Mouse (Mus musculus) midbrain, embryonic 14.5 days (tissue): ENCODE results near the gene Myo5c. TPM values are rescaled to one million over a fixed set of nuclear protein-coding genes. Genes with fewer than 3 reads are reported as not detected.
A peak's percentile ranks its signal among the peaks of the same experiment; 100 is the strongest.

Experiments used
- ATAC-seq: fragments of 200-750 bp; cut with Nextera tagmentation; 2 replicates; pipeline ENCODE4 v1.8.0; 2017; ENCODE audit warnings: moderate number of reproducible peaks, moderate library complexity; ENCODE audit not compliant: low FRiP score, low TSS enrichment
- DNase-seq: peaks from one replicate; pipeline ENCODE4 v3.0.0-alpha.2; 2015
- H3K27ac ChIP-seq: fragments of 300-500 bp; sonication (generic); replicated peaks from 2 replicates; pipeline ENCODE4 v1.5.1; 2014; ENCODE audit warnings: mild to moderate bottlenecking, low read depth, low read length, moderate library complexity
- H3K27me3 ChIP-seq: fragments of 300-500 bp; sonication (generic); 2 replicates; pipeline ENCODE4 v1.6.1; 2014; ENCODE audit warnings: low read length, control low read depth, mixed read lengths; ENCODE audit not compliant: control insufficient read depth, insufficient read depth
- H3K36me3 ChIP-seq: fragments of 300-500 bp; sonication (generic); 2 replicates; pipeline ENCODE4 v1.6.1; 2014; ENCODE audit warnings: low read length, control low read depth; ENCODE audit not compliant: control insufficient read depth, insufficient read depth
- H3K4me1 ChIP-seq: fragments of 300-500 bp; sonication (generic); 2 replicates; pipeline ENCODE4 v1.6.1; 2014; ENCODE audit warnings: mild to moderate bottlenecking, antibody characterized with exemption, low read length, control low read depth; ENCODE audit not compliant: control insufficient read depth, insufficient read depth
- H3K4me2 ChIP-seq: fragments of 300-500 bp; sonication (generic); 2 replicates; pipeline ENCODE4 v1.6.1; 2014; ENCODE audit warnings: mild to moderate bottlenecking, low read length, moderate library complexity
- H3K4me3 ChIP-seq: fragments of 300-500 bp; sonication (generic); replicated peaks from 2 replicates; pipeline ENCODE4 v1.5.1; 2014; ENCODE audit warnings: low read depth, low read length
- H3K9ac ChIP-seq: fragments of 300-500 bp; sonication (generic); replicated peaks from 2 replicates; pipeline ENCODE4 v1.6.1; 2014; ENCODE audit warnings: mild to moderate bottlenecking, low read length, moderate library complexity
- H3K9me3 ChIP-seq: fragments of 300-500 bp; sonication (generic); 2 replicates; pipeline ENCODE4 v1.6.1; 2016; ENCODE audit warnings: low read length, control low read depth, mixed read lengths; ENCODE audit not compliant: control insufficient read depth
- WGBS: fragments of 180-500 bp; shearing (Covaris S2); extraction: QIAGEN DNeasy Blood & Tissue Kit; methylation state at CpG from one replicate; pipeline ENCODE4 v1.1.7; 2014; 5-methylcytosine and 5-hydroxymethylcytosine counted together
- polyA plus RNA-seq: library from polyadenylated mRNA; unstranded; fragments of >200 nt; fragmentation: Nextera tagmentation; extraction: Ambion mirVana; gene quantifications from 2 replicates; pipeline ENCODE4 v1.2.1, GENCODE M21; 2014

Myo5c gene
- polyA plus RNA-seq, 1 experiment from 2014 or later: 0.64 TPM

GRCm38 (mm10) chr9:75304286-75304685 lies 72.5 kb downstream of the Myo5c start:
- Histone ChIP-seq H3K4me2 (no peak overlapping the region), H3K9me3 (no peaks in the 10 kb centered on the region), H3K27ac (no peak overlapping the region), H3K9ac (no peak overlapping the region), H3K4me1 (no peaks in the 10 kb centered on the region), H3K36me3 (no peaks in the 10 kb centered on the region), H3K4me3 (no peak overlapping the region), H3K27me3 (no peaks in the 10 kb centered on the region)
- no peak for ATAC-seq
- WGBS: 34% methylated on average over 7 of the region's 7 CpGs
- DNase-seq: no peak

DNA sequence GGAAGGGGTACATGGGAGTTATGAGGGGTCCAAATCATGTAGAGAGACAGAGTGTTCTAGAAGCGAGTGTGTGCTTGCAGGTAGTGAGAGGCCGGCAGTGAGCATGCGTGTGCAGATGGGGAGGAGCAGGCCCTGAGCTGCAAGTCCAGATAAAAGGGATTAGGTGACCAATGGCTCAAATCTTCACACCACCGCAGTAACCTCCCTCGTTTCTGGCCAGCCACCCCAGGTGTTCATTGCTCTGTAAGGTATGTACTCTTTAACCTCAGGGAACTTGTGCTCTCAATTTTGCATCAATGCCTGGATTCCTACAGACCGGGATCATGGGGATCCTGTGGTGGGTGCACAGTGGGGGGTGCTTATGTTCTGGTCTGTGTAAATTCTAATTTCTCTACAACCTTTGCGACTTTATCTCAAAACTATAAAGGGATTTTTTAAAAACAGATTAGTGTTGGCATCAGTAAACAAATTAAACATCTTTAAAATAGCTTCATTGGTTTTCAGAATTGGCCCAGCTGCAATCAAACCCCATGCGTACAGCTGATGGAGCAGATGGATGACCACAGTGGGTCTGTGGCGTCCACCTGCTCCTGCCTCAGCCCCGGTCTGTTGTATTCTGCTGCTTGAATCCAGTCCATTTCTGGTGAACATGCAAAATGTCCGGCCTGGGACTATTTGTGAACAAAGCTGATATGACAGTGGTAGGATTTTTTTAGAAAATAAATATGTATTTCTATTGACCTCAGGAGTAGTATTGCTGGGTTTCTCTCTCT lies 74.5 kb downstream of the Myo5c start, which contains the start of gene Gnb5:
Gene Gnb5, plus strand, starts transcription at position 163 of the 773 bp plus-strand sequence.
- H3K27me3 ChIP-seq: no peaks in the 10 kb centered on the region
- no peaks in the 10 kb centered on the region for H3K36me3 ChIP-seq
- H3K27ac ChIP-seq: no peak within 1 kb of the TSS
- WGBS: 74% methylated on average over 11 of the region's 11 CpGs
- no peak within 1 kb of the TSS for H3K4me2 ChIP-seq
- H3K4me3 ChIP-seq: no peak within 1 kb of the TSS
- no peak for DNase-seq
- H3K9ac ChIP-seq: no peak within 1 kb of the TSS
- no peaks in the 10 kb centered on the region for H3K9me3 ChIP-seq
- no peak for ATAC-seq
- H3K4me1 ChIP-seq: no peaks in the 10 kb centered on the region

DNA sequence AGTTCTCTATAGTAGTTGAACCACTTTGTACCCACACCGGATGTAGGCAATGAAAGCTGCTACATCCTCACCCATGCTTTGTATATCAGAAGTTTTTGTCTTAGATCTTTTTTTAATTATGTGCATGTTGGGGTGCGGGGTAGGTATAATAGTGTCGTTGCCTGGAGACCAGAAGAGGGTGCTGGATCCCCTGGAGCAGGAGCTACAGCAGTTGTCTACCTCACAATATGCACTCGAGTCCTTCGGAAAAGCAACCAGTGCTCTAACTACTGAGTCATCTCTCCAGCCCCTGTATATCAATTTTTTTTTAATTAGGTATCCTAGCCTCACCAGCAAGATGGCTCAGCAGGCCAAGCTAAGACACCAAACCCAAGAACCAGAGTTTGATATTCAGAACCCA lies 75.2 kb downstream of the Myo5c start:
- no peaks in the 10 kb centered on the region for H3K9me3 ChIP-seq
- no peak overlapping the region for H3K4me3 ChIP-seq
- DNase-seq: no peak
- no peak overlapping the region for H3K4me2 ChIP-seq
- WGBS: 92% methylated on average over 5 of the region's 5 CpGs
- no peaks in the 10 kb centered on the region for H3K36me3 ChIP-seq
- no peaks in the 10 kb centered on the region for H3K4me1 ChIP-seq
- H3K9ac ChIP-seq: no peak overlapping the region
- ATAC-seq: no peak
- H3K27me3 ChIP-seq: no peaks in the 10 kb centered on the region
- no peak overlapping the region for H3K27ac ChIP-seq

DNA sequence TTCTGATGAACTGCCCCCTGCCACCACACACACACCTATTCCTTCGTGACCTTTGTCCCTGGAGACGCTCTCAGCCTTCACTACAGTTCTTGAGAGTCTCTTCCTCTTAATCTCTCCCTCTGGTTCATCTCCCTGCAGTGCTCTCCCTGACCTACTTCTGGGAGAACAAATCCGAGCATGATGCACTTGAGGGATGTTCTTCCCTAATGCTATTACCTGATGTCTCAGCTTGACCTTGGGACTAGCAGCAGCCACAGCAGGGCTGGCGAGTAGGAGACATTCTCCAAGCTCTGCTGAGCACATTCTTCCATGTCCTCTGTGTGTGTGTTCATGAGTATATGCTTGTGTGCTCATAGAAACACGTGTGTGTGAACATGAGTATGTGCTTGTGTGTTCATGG lies 76.8 kb downstream of the Myo5c start:
- Histone ChIP-seq H3K9me3 (no peaks in the 10 kb centered on the region), H3K4me2 (no peak overlapping the region), H3K4me1 (peaks cover 3% of the 10 kb centered on the region; the same call in 1 of the 2 replicates), H3K36me3 (no peaks in the 10 kb centered on the region), H3K27me3 (no peaks in the 10 kb centered on the region), H3K27ac (no peak overlapping the region), H3K4me3 (no peak overlapping the region), H3K9ac (no peak overlapping the region)
- whole genome bisulfite sequencing: 66% methylated on average over 5 of the region's 5 CpGs
- no peak for ATAC-seq
- no peak for DNase-seq

GRCm38 (mm10) chr9:75312008-75312407 lies 80.2 kb downstream of the Myo5c start:
- Histone ChIP-seq H3K36me3 (no peaks in the 10 kb centered on the region), H3K4me3 (no peak overlapping the region), H3K4me1 (peaks cover 17% of the 10 kb centered on the region), H3K9me3 (no peaks in the 10 kb centered on the region), H3K9ac (no peak overlapping the region), H3K4me2 (no peak overlapping the region), H3K27me3 (no peaks in the 10 kb centered on the region), H3K27ac (no peak overlapping the region)
- WGBS: 13% methylated on average over 4 of the region's 4 CpGs
- ATAC-seq (no peak), DNase-seq (peak; percentile 92)

- Histone ChIP-seq H3K4me3 (peak overlapping the region; percentile 50), H3K4me2 (peak overlapping the region; percentile 79), H3K9ac (peak overlapping the region; percentile 70), H3K4me1 (peaks cover 17% of the 10 kb centered on the region), H3K36me3 (peaks cover 4% of the 10 kb centered on the region; the same call in 1 of the 2 replicates), H3K9me3 (no peaks in the 10 kb centered on the region), H3K27me3 (no peaks in the 10 kb centered on the region), H3K27ac (peak overlapping the region; percentile 87)
- 30% methylated on average over 11 of the region's 11 CpGs for WGBS
- DNase-seq (peak; percentile 75), ATAC-seq (peak; percentile 21; the same call in 1 of the 2 replicates)
These were observed 81.5 kb downstream of the Myo5c start for GRCm38 (mm10) chr9:75313138-75313831.

GRCm38 (mm10) chr9:75313832-75314516 lies 82.2 kb downstream of the Myo5c start:
- under 1% methylated on average over 52 of the region's 52 CpGs for WGBS
- peak overlapping the region; percentile 79 for H3K4me2 ChIP-seq

GRCm38 (mm10) chr9:75314517-75315105 lies 82.8 kb downstream of the Myo5c start:
- Histone ChIP-seq H3K27me3 (no peaks in the 10 kb centered on the region), H3K9ac (peak overlapping the region; percentile 70), H3K4me3 (peak overlapping the region; percentile 50), H3K27ac (peak overlapping the region; percentile 87), H3K4me2 (peak overlapping the region; percentile 79), H3K36me3 (peaks cover 4% of the 10 kb centered on the region; the same call in 1 of the 2 replicates), H3K4me1 (peaks cover 17% of the 10 kb centered on the region), H3K9me3 (no peaks in the 10 kb centered on the region)
- 2% methylated on average over 22 of the region's 22 CpGs for WGBS
- no peak; the same call in 1 of the 2 replicates for ATAC-seq
- DNase-seq: peak; percentile 72

More at GRCm38 (mm10) chr9:75313832-75314516, 82.2 kb downstream of the Myo5c start:
- peaks cover 4% of the 10 kb centered on the region; the same call in 1 of the 2 replicates for H3K36me3 ChIP-seq
- H3K4me3 ChIP-seq: peak overlapping the region; percentile 50
- DNase-seq (peak; percentile 88), ATAC-seq (peak; percentile 91)
- peaks cover 17% of the 10 kb centered on the region for H3K4me1 ChIP-seq
- no peaks in the 10 kb centered on the region for H3K9me3 ChIP-seq
- no peaks in the 10 kb centered on the region for H3K27me3 ChIP-seq
- H3K9ac ChIP-seq: peak overlapping the region; percentile 70
- peak overlapping the region; percentile 87 for H3K27ac ChIP-seq
